Mouse (Mus musculus): Measurements from ENCODE around the gene Fam160a2. TPM values are rescaled to one million over a fixed set of nuclear protein-coding genes. Genes with fewer than 3 reads are reported as not detected.

Gene Fam160a2
- 50.1 and 53.6 TPM in 2 replicates for polyA plus RNA-seq (2015; fragmentation: Nextera tagmentation; extraction: Ambion mirVana)

GRCm38 (mm10) chr7:105399935-105400624, at the start of gene Fam160a2:
Fam160a2 (minus strand) TSS chr7:105400054.
- ATAC-seq = peak; percentile 98
- under 1% methylated on average over 55 of the region's 55 CpGs for WGBS
- Histone ChIP-seq H3K27ac (ENCODE audit: low read length) (peak within 1 kb of the TSS; percentile 63), H3K27me3 (replicated peaks; ENCODE audit: control insufficient read depth, insufficient read depth, low read length) (no peaks in the 10 kb centered on the region), H3K4me3 (replicated peaks; ENCODE audit: low read length) (peak within 1 kb of the TSS; percentile 72), H3K36me3 (ENCODE audit: control insufficient read depth, insufficient read depth) (no peaks in the 10 kb centered on the region), H3K4me2 (ENCODE audit: low read length) (peak within 1 kb of the TSS; percentile 78), H3K4me1 (replicated peaks; ENCODE audit: control insufficient read depth, insufficient read depth, low read length) (peaks cover 7% of the 10 kb centered on the region), H3K9me3 (ENCODE audit: control insufficient read depth, low read length) (no peaks in the 10 kb centered on the region), H3K9ac (replicated peaks; ENCODE audit: low read depth, low read length) (peak within 1 kb of the TSS; percentile 85)

GRCm38 (mm10) chr7:105445076-105445475, 45.2 kb upstream of the Fam160a2 start:
- Histone ChIP-seq H3K27me3 (replicated peaks; ENCODE audit: control insufficient read depth, insufficient read depth, low read length) (no peaks in the 10 kb centered on the region), H3K9me3 (ENCODE audit: control insufficient read depth, low read length) (no peaks in the 10 kb centered on the region), H3K4me1 (replicated peaks; ENCODE audit: control insufficient read depth, insufficient read depth, low read length) (no peaks in the 10 kb centered on the region), H3K36me3 (ENCODE audit: control insufficient read depth, insufficient read depth) (no peaks in the 10 kb centered on the region), H3K4me2 (ENCODE audit: low read length) (no peak overlapping the region), H3K9ac (replicated peaks; ENCODE audit: low read depth, low read length) (no peak overlapping the region), H3K4me3 (replicated peaks; ENCODE audit: low read length) (no peak overlapping the region), H3K27ac (ENCODE audit: low read length) (no peak overlapping the region)
- ATAC-seq = no peak
- WGBS = 74% methylated on average over 3 of the region's 3 CpGs

- Histone ChIP-seq H3K4me1 (replicated peaks; ENCODE audit: control insufficient read depth, insufficient read depth, low read length) (no peaks in the 10 kb centered on the region), H3K4me2 (ENCODE audit: low read length) (no peak overlapping the region), H3K27ac (ENCODE audit: low read length) (no peak overlapping the region), H3K36me3 (ENCODE audit: control insufficient read depth, insufficient read depth) (no peaks in the 10 kb centered on the region), H3K9ac (replicated peaks; ENCODE audit: low read depth, low read length) (no peak overlapping the region), H3K4me3 (replicated peaks; ENCODE audit: low read length) (no peak overlapping the region), H3K9me3 (ENCODE audit: control insufficient read depth, low read length) (no peaks in the 10 kb centered on the region), H3K27me3 (replicated peaks; ENCODE audit: control insufficient read depth, insufficient read depth, low read length) (no peaks in the 10 kb centered on the region)
- no peak for ATAC-seq
- 68% methylated on average over 4 of the region's 4 CpGs for WGBS
Observed at GRCm38 (mm10) chr7:105441426-105441825, 41.6 kb upstream of the Fam160a2 start.

- no peaks in the 10 kb centered on the region for H3K4me1 ChIP-seq (replicated peaks; ENCODE audit: control insufficient read depth, insufficient read depth, low read length)
- no peak overlapping the region for H3K4me3 ChIP-seq (replicated peaks; ENCODE audit: low read length)
- H3K4me2 ChIP-seq (ENCODE audit: low read length) = no peak overlapping the region
- no peak overlapping the region for H3K9ac ChIP-seq (replicated peaks; ENCODE audit: low read depth, low read length)
- WGBS = 84% methylated on average over 7 of the region's 7 CpGs
- H3K36me3 ChIP-seq (ENCODE audit: control insufficient read depth, insufficient read depth) = no peaks in the 10 kb centered on the region
- no peak overlapping the region for H3K27ac ChIP-seq (ENCODE audit: low read length)
- H3K9me3 ChIP-seq (ENCODE audit: control insufficient read depth, low read length) = no peaks in the 10 kb centered on the region
- H3K27me3 ChIP-seq (replicated peaks; ENCODE audit: control insufficient read depth, insufficient read depth, low read length) = no peaks in the 10 kb centered on the region
- ATAC-seq = no peak
Observed at GRCm38 (mm10) chr7:105437979-105438772, 38.3 kb upstream of the Fam160a2 start.

GRCm38 (mm10) chr7:105434798-105435197, 34.9 kb upstream of the Fam160a2 start:
- Histone ChIP-seq H3K27ac (ENCODE audit: low read length) (no peak overlapping the region), H3K36me3 (ENCODE audit: control insufficient read depth, insufficient read depth) (no peaks in the 10 kb centered on the region), H3K9ac (replicated peaks; ENCODE audit: low read depth, low read length) (no peak overlapping the region), H3K4me1 (replicated peaks; ENCODE audit: control insufficient read depth, insufficient read depth, low read length) (no peaks in the 10 kb centered on the region), H3K27me3 (replicated peaks; ENCODE audit: control insufficient read depth, insufficient read depth, low read length) (no peaks in the 10 kb centered on the region), H3K4me3 (replicated peaks; ENCODE audit: low read length) (no peak overlapping the region), H3K4me2 (ENCODE audit: low read length) (no peak overlapping the region), H3K9me3 (ENCODE audit: control insufficient read depth, low read length) (no peaks in the 10 kb centered on the region)
- 83% methylated on average over 22 of the region's 22 CpGs for WGBS
- no peak for ATAC-seq

GRCm38 (mm10) chr7:105433859-105434258, 34.0 kb upstream of the Fam160a2 start:
- no peak for ATAC-seq

GRCm38 (mm10) chr7:105432058-105432457, 32.2 kb upstream of the Fam160a2 start:
- Histone ChIP-seq H3K4me1 (replicated peaks; ENCODE audit: control insufficient read depth, insufficient read depth, low read length) (no peaks in the 10 kb centered on the region), H3K27me3 (replicated peaks; ENCODE audit: control insufficient read depth, insufficient read depth, low read length) (no peaks in the 10 kb centered on the region), H3K9me3 (ENCODE audit: control insufficient read depth, low read length) (no peaks in the 10 kb centered on the region), H3K4me2 (ENCODE audit: low read length) (no peak overlapping the region), H3K27ac (ENCODE audit: low read length) (no peak overlapping the region), H3K36me3 (ENCODE audit: control insufficient read depth, insufficient read depth) (no peaks in the 10 kb centered on the region), H3K4me3 (replicated peaks; ENCODE audit: low read length) (no peak overlapping the region), H3K9ac (replicated peaks; ENCODE audit: low read depth, low read length) (no peak overlapping the region)
- ATAC-seq = no peak
- WGBS = 58% methylated on average over 1 of the region's 1 CpGs

More at GRCm38 (mm10) chr7:105433859-105434258, 34.0 kb upstream of the Fam160a2 start:
- Histone ChIP-seq H3K9me3 (ENCODE audit: control insufficient read depth, low read length) (no peaks in the 10 kb centered on the region), H3K36me3 (ENCODE audit: control insufficient read depth, insufficient read depth) (no peaks in the 10 kb centered on the region), H3K9ac (replicated peaks; ENCODE audit: low read depth, low read length) (no peak overlapping the region), H3K4me3 (replicated peaks; ENCODE audit: low read length) (no peak overlapping the region), H3K4me1 (replicated peaks; ENCODE audit: control insufficient read depth, insufficient read depth, low read length) (no peaks in the 10 kb centered on the region), H3K4me2 (ENCODE audit: low read length) (no peak overlapping the region), H3K27ac (ENCODE audit: low read length) (no peak overlapping the region), H3K27me3 (replicated peaks; ENCODE audit: control insufficient read depth, insufficient read depth, low read length) (no peaks in the 10 kb centered on the region)
- 83% methylated on average over 17 of the region's 17 CpGs for WGBS

- H3K9ac ChIP-seq (replicated peaks; ENCODE audit: low read depth, low read length) = peak overlapping the region; percentile 61
- no peak overlapping the region for H3K27ac ChIP-seq (ENCODE audit: low read length)
- no peaks in the 10 kb centered on the region for H3K9me3 ChIP-seq (ENCODE audit: control insufficient read depth, low read length)
- peak overlapping the region; percentile 59 for H3K4me3 ChIP-seq (replicated peaks; ENCODE audit: low read length)
- WGBS = 2% methylated on average over 11 of the region's 11 CpGs
- peaks cover 16% of the 10 kb centered on the region for H3K27me3 ChIP-seq (replicated peaks; ENCODE audit: control insufficient read depth, insufficient read depth, low read length)
- H3K4me1 ChIP-seq (replicated peaks; ENCODE audit: control insufficient read depth, insufficient read depth, low read length) = peaks cover 13% of the 10 kb centered on the region
- peak overlapping the region; percentile 94 for H3K4me2 ChIP-seq (ENCODE audit: low read length)
- peak; percentile 58 for ATAC-seq
- no peaks in the 10 kb centered on the region for H3K36me3 ChIP-seq (ENCODE audit: control insufficient read depth, insufficient read depth)
Observed at GRCm38 (mm10) chr7:105426051-105426450, 26.2 kb upstream of the Fam160a2 start.

GRCm38 (mm10) chr7:105425424-105426043, 25.7 kb upstream of the Fam160a2 start, which contains the start of gene Cckbr:
Cckbr (plus strand) TSS chr7:105425731.
- H3K4me2 ChIP-seq (ENCODE audit: low read length) = peak within 1 kb of the TSS; percentile 94
- no peaks in the 10 kb centered on the region for H3K9me3 ChIP-seq (ENCODE audit: control insufficient read depth, low read length)
- H3K4me3 ChIP-seq (replicated peaks; ENCODE audit: low read length) = peak within 1 kb of the TSS; percentile 59
- peaks cover 13% of the 10 kb centered on the region for H3K4me1 ChIP-seq (replicated peaks; ENCODE audit: control insufficient read depth, insufficient read depth, low read length)
- peak within 1 kb of the TSS; percentile 61 for H3K9ac ChIP-seq (replicated peaks; ENCODE audit: low read depth, low read length)
- H3K27me3 ChIP-seq (replicated peaks; ENCODE audit: control insufficient read depth, insufficient read depth, low read length) = peaks cover 16% of the 10 kb centered on the region
- H3K36me3 ChIP-seq (ENCODE audit: control insufficient read depth, insufficient read depth) = no peaks in the 10 kb centered on the region
- ATAC-seq = peak; percentile 86
- 2% methylated on average over 28 of the region's 31 CpGs for WGBS
- H3K27ac ChIP-seq (ENCODE audit: low read length) = no peak within 1 kb of the TSS

Measured in forebrain, embryonic 16.5 days (tissue).